Mouse (Mus musculus): Measurements from ENCODE around the gene Cul4a.

GRCm38 (mm10) chr8:13104691-13105086 lies 732 bp upstream of the Cul4a start:
- TF ChIP-seq CTCF (IDR thresholded peaks at IDR 0.05; ENCODE audit: insufficient read depth, low read depth, low read length) (no peak), POLR2A (IDR thresholded peaks at IDR 0.05; ENCODE audit: insufficient read depth, low read depth, low read length) (no peak; the same call in 1 of the 2 replicates)

All from olfactory bulb, adult 2 months (tissue).